Mouse (Mus musculus): ENCODE results near the gene Snx20.

DNA sequence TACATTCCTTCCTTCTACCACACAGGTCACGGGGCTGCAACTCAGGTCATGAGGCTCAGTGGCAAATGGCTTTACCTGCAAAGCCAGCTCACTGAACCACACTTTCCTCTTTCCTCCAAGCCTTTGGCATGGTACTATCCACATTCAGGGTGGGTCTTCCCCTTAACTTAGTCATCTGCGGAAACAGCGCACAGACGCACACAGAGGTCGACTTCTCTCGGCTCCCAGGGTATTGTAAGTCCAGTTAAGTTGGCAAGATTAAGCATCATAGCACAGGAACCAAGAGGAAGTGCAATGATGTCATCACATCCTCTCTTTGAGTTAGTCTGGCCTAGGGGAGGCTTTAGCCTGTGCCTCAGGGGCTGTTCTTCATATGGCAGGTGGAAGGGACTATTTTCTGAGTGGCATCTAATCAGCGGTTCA lies 2.6 kb downstream of the Snx20 start:
- no peak for TF ChIP-seq CHD2 (IDR thresholded peaks at IDR 0.05; ENCODE audit: low read depth, low read length)
- TF ChIP-seq ZC3H11A (IDR thresholded peaks at IDR 0.05; ENCODE audit: borderline replicate concordance, low read depth, low read length), result no peak
- no peak for TF ChIP-seq MAFK (IDR thresholded peaks at IDR 0.05; ENCODE audit: insufficient read depth, low read depth, low read length)
- TF ChIP-seq ZNF384 (IDR thresholded peaks at IDR 0.05; ENCODE audit: low read depth, low read length), result no peak
- no peak for TF ChIP-seq HCFC1 (IDR thresholded peaks at IDR 0.05; ENCODE audit: borderline replicate concordance, insufficient read depth, low read length)

All from ES-E14 (cell line).